In the genomic region with DNA sequence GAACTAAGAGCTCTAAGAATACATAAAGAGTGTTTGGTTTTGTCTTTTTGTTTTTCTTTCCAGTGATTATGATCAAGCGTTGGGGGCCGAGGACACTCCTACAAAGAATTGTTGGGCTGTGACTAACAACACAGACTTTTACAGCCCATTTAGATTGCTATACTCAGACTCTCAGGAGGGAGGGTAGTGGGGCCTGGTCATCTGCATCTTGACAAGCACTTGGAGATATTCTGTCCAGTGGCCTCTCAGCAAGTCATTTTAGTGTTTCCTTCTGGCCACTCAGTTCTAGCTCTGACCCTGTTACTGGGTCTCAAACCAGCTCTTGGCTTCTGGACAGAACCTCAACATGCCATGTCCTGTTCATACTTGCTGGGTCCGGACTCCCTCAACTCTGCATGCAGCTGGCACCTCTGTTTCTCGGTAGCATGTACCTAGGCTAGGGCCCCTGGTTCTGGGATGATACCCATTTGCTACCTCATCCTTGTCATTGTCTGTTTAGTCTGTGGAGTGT, we compare ENCODE assay signal across 20 mouse cellular contexts.
DNase-seq lines count a peak whose midpoint lies in the region; ATAC-seq and TF ChIP-seq lines count a peak whose summit lies in the region.
"Had no signal": no experiment of that assay in that cellular context is flagged by ENCODE, and none has a peak within 500 bp of the region (broad histone marks: within the 10 kb centered on the region; RNA-seq: fewer than 3 reads in every experiment).

No protein-coding gene starts in this region.

- DNase-seq in heart, embryonic 10.5 days (ENCODE audit: low spot score): no peak
- DNase-seq in heart, adult 18-20 months: no peak
- peak; percentile 53 for DNase-seq in kidney, postnatal 0 days (ENCODE audit: low spot score)
- no peak for DNase-seq in kidney, postnatal 10 days
- peak; percentile 48 for DNase-seq in urinary bladder, postnatal 14 days (ENCODE audit: low spot score)
- no peak for DNase-seq in urinary bladder, adult 2 months (ENCODE audit: low spot score)
- DNase-seq in urinary bladder, postnatal 36 days (ENCODE audit: low spot score in 2 of 2): peak; percentile 39 to 50
- DNase-seq: adrenal gland, postnatal 14 days; cerebellum, adult 11-12 months; cerebellum, adult 9-10 months; cerebellum, postnatal 25 days; gastrocnemius, postnatal 36 days; heart, adult 2 months; heart, postnatal 36 days had no signal

- H3K4me1 ChIP-seq in heart, embryonic 10.5 days: peaks cover 25% of the 10 kb centered on the region
- no peaks in the 10 kb centered on the region for H3K4me1 ChIP-seq in kidney, postnatal 0 days (replicated peaks; ENCODE audit: insufficient read depth, low read length)
- H3K4me1 ChIP-seq: embryonic facial prominence, embryonic 12.5 days; hindbrain, embryonic 15.5 days had no signal

- H3K9me3 ChIP-seq in heart, embryonic 10.5 days: no peaks in the 10 kb centered on the region
- no peaks in the 10 kb centered on the region; the same call in 1 of the 2 replicates for H3K9me3 ChIP-seq in kidney, postnatal 0 days (replicated peaks; ENCODE audit: low read length)
- H3K9me3 ChIP-seq: embryonic facial prominence, embryonic 12.5 days; hindbrain, embryonic 15.5 days had no signal

- peak overlapping the region; percentile 44; the same call in 1 of the 2 replicates for H3K27ac ChIP-seq in heart, embryonic 10.5 days
- 0 out of 2 replicates have a peak overlapping the region, but pooled peaks have one; percentile 27 for H3K27ac ChIP-seq in kidney, postnatal 0 days
- H3K27ac ChIP-seq: embryonic facial prominence, embryonic 12.5 days; heart, adult 2 months; hindbrain, embryonic 15.5 days had no signal

- 82% methylated on average over 4 of the region's 4 CpGs for WGBS in heart, embryonic 10.5 days
- WGBS in kidney, postnatal 0 days: 66% methylated on average over 4 of the region's 4 CpGs

- no peak overlapping the region for H3K4me2 ChIP-seq in kidney, postnatal 0 days (ENCODE audit: low read length)
- H3K4me2 ChIP-seq: embryonic facial prominence, embryonic 12.5 days; heart, embryonic 12.5 days; hindbrain, embryonic 15.5 days had no signal

- H3K36me3 ChIP-seq in heart, embryonic 10.5 days: 0 out of 2 replicates have a peak, but pooled peaks cover 2% of the 10 kb centered on the region
- no peaks in the 10 kb centered on the region for H3K36me3 ChIP-seq in kidney, postnatal 0 days (ENCODE audit: insufficient read depth, low read length)
- H3K36me3 ChIP-seq: embryonic facial prominence, embryonic 12.5 days; heart, embryonic 12.5 days; hindbrain, embryonic 15.5 days had no signal

- H3K4me3 ChIP-seq in heart, embryonic 10.5 days: no peak overlapping the region
- no peak overlapping the region for H3K4me3 ChIP-seq in kidney, postnatal 0 days (replicated peaks; ENCODE audit: low read depth, low read length)
- H3K4me3 ChIP-seq: embryonic facial prominence, embryonic 12.5 days; heart, adult 2 months; heart, embryonic 12.5 days; hindbrain, embryonic 15.5 days had no signal

- H3K27me3 ChIP-seq in heart, embryonic 10.5 days (ENCODE audit: insufficient read depth, poor library complexity, severe bottlenecking): no peaks in the 10 kb centered on the region
- H3K27me3 ChIP-seq in kidney, postnatal 0 days (ENCODE audit: insufficient read depth, low read length): no peaks in the 10 kb centered on the region
- H3K27me3 ChIP-seq: embryonic facial prominence, embryonic 12.5 days; heart, embryonic 12.5 days; hindbrain, embryonic 15.5 days had no signal

- H3K9ac ChIP-seq in kidney, postnatal 0 days (ENCODE audit: low read depth, low read length): no peak overlapping the region
- H3K9ac ChIP-seq: embryonic facial prominence, embryonic 12.5 days; heart, embryonic 12.5 days; hindbrain, embryonic 15.5 days had no signal

- ATAC-seq in kidney, postnatal 0 days (replicated peaks; ENCODE audit: low FRiP score, low read depth): peak; percentile 33; the same call in 1 of the 2 replicates
- no peak for ATAC-seq in frontal cortex, adult (ENCODE audit: low TSS enrichment)
- ATAC-seq: activated CD4-positive, CD25-positive, alpha-beta regulatory T cell, adult 4 months; forebrain, embryonic 14.5 days had no signal

- TF ChIP-seq CTCF in kidney, postnatal 0 days (IDR thresholded peaks at IDR 0.05; ENCODE audit: low read depth): no peak

Comparison
In these comparisons a context has a peak if more than half of its experiments do, and no peak if none do; other contexts are left out.
1. DNase-seq: peak in kidney, postnatal 0 days (single experiment), urinary bladder, postnatal 14 days (single experiment) and urinary bladder, postnatal 36 days (2 of 2); none in heart, embryonic 10.5 days (single experiment), heart, adult 18-20 months (0 of 2), kidney, postnatal 10 days (single experiment) and urinary bladder, adult 2 months (single experiment).